Mouse (Mus musculus) limb, embryonic 13.5 days (tissue): ENCODE results near the gene 2610528A11Rik. TPM values are rescaled to one million over a fixed set of nuclear protein-coding genes. Genes with fewer than 3 reads are reported as not detected.
"Not testable (repeated sequence)": the region's sequence is repeated elsewhere in the genome, so short reads cannot be mapped to it uniquely, and the experiment has no call there.

Experiments used
- ATAC-seq: fragments of 200-750 bp; cut with Nextera tagmentation; 2 replicates; pipeline ENCODE4 v1.8.0; 2017; ENCODE audit warnings: low read depth, moderate number of reproducible peaks, moderate TSS enrichment; ENCODE audit not compliant: low FRiP score
- H3K27ac ChIP-seq: fragments of 300-500 bp; sonication (generic); 2 replicates; pipeline ENCODE4 v1.5.1; 2015; ENCODE audit warnings: inconsistent platforms, mild to moderate bottlenecking, moderate library complexity
- H3K27me3 ChIP-seq: fragments of 300-500 bp; sonication (generic); 2 replicates; pipeline ENCODE4 v1.6.1; 2015; ENCODE audit warnings: mild to moderate bottlenecking, inconsistent platforms
- H3K36me3 ChIP-seq: fragments of 300-500 bp; sonication (generic); 2 replicates; pipeline ENCODE4 v1.6.1; 2015; ENCODE audit warnings: inconsistent platforms, mild to moderate bottlenecking, moderate library complexity
- H3K4me1 ChIP-seq: fragments of 300-500 bp; sonication (generic); 2 replicates; pipeline ENCODE4 v1.6.1; 2015; ENCODE audit warnings: inconsistent platforms
- H3K4me2 ChIP-seq: fragments of 300-500 bp; sonication (generic); replicated peaks from 2 replicates; pipeline ENCODE4 v1.6.1; 2015; ENCODE audit warnings: inconsistent platforms, mild to moderate bottlenecking, moderate library complexity
- H3K4me3 ChIP-seq: fragments of 300-500 bp; sonication (generic); 2 replicates; pipeline ENCODE4 v1.5.1; 2015; ENCODE audit warnings: moderate library complexity, mild to moderate bottlenecking, inconsistent platforms
- H3K9ac ChIP-seq: fragments of 300-500 bp; sonication (generic); 2 replicates; pipeline ENCODE4 v1.6.1; 2015; ENCODE audit warnings: mild to moderate bottlenecking, inconsistent platforms
- H3K9me3 ChIP-seq: fragments of 300-500 bp; sonication (generic); 2 replicates; pipeline ENCODE4 v1.6.1; 2016; ENCODE audit warnings: inconsistent platforms
- WGBS: fragments of 180-500 bp; shearing (Covaris S2); methylation state at CpG from one replicate; pipeline ENCODE4 v1.1.7; 2015; 5-methylcytosine and 5-hydroxymethylcytosine counted together
- polyA plus RNA-seq: library from polyadenylated mRNA; unstranded; fragments of >200 nt; fragmentation: Nextera tagmentation; extraction: Ambion mirVana; gene quantifications from 2 replicates; pipeline ENCODE4 v1.2.1, GENCODE M21; 2015

Gene 2610528A11Rik
- polyA plus RNA-seq, result 1.3 TPM in 2 replicates

GRCm38 (mm10) chr14:37113922-37114321 lies at the start of gene 2610528A11Rik:
2610528A11Rik (minus strand) TSS chr14:37114022.
- Histone ChIP-seq H3K4me2 (no peak within 1 kb of the TSS), H3K9ac (no peak within 1 kb of the TSS), H3K4me3 (no peak within 1 kb of the TSS), H3K36me3 (peaks cover 4% of the 10 kb centered on the region; the same call in 1 of the 2 replicates), H3K4me1 (peaks cover 14% of the 10 kb centered on the region), H3K27me3 (no peaks in the 10 kb centered on the region), H3K9me3 (no peaks in the 10 kb centered on the region), H3K27ac (no peak within 1 kb of the TSS)
- WGBS, result 55% methylated on average over 3 of the region's 3 CpGs
- no peak for ATAC-seq

- no peaks in the 10 kb centered on the region; the same call in 1 of the 2 replicates for H3K9me3 ChIP-seq
- no peak overlapping the region for H3K27ac ChIP-seq
- H3K4me2 ChIP-seq, result no peak overlapping the region
- 80% methylated on average over 4 of the region's 4 CpGs for WGBS
- no peaks in the 10 kb centered on the region for H3K4me1 ChIP-seq
- H3K27me3 ChIP-seq, result no peaks in the 10 kb centered on the region
- no peak for ATAC-seq
- no peaks in the 10 kb centered on the region for H3K36me3 ChIP-seq
- H3K4me3 ChIP-seq, result no peak overlapping the region
- no peak overlapping the region for H3K9ac ChIP-seq
These were observed 49.6 kb upstream of the 2610528A11Rik start for GRCm38 (mm10) chr14:37163277-37163956.

DNA sequence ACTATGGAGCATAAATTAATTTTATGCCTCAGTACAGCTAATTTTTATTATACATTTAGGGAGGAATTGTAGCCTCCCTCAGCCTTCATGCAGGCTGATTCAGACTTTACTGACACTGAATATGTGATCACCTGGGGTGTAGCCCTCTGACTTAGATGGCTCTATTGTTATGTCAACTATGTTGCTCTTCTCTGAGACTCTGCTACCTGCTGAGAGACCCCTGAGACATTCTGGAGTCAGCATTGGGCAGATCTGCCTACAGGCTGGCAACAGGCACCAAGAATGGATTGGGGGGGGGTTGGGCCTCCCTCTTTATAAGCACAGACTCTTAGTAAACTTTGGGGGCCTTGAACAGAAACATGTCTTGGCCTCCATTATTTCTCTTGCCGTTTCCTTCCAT lies 40.6 kb upstream of the 2610528A11Rik start:
- Histone ChIP-seq H3K36me3 (no peaks in the 10 kb centered on the region), H3K4me1 (no peaks in the 10 kb centered on the region), H3K4me2 (no peak overlapping the region), H3K9ac (no peak overlapping the region), H3K27me3 (no peaks in the 10 kb centered on the region), H3K4me3 (no peak overlapping the region), H3K27ac (no peak overlapping the region), H3K9me3 (peaks cover 13% of the 10 kb centered on the region)
- no peak for ATAC-seq
- WGBS, result 78% methylated on average over 1 of the region's 1 CpGs

DNA sequence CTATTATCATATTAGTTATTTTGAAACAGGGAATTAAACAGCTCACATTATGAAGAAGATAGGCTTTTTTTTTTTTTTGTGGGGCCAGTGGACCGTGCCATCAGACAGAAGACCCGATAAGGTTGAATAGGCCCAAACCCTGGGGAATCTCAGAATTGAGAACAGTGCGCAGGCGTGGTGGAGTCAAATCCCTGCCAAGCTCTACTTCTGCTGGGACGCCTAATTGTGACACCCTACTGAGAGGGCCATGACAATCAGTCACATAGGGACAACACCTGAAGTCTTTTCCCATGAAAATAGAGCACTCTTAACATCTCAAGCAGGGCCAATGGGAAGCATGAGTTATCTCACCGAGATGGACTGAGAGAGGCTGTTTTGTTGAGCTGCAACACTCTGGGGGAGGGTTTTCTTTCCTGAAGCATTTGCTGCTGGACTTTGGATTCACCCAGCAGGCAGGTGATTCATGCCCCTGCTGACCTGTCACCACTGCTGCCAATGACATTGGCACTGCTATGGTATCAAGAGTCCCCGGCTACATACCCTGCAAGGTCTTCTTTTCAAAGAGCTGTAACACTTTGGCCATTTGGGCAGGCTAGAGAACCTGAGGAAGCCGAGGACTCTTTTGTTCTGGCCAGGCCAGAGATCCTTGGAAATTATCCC lies 25.4 kb upstream of the 2610528A11Rik start:
- 77% methylated on average over 8 of the region's 8 CpGs for WGBS
- ATAC-seq, result no peak

DNA sequence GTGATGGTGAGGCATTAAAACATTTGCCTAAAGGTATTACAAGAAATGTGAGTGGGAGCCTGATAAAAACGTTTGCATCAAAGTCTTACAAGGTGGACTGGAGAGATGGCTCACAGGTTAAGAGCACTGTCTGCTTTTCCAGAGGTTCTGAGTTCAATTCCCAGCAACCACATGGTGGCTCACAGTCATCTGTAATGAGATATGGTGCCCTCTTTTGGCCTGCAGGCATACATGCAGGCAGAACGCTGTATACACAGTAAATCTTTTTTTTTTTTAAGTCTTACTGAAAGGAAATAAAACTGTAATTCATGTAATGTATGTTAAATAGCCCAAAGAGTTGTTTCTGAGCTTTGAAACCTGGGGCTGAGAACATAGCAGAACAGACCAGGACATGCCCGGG lies 23.8 kb upstream of the 2610528A11Rik start:
- H3K4me2 ChIP-seq, H3K4me1 ChIP-seq, H3K9me3 ChIP-seq, H3K27ac ChIP-seq, H3K36me3 ChIP-seq, H3K4me3 ChIP-seq, ATAC-seq, H3K27me3 ChIP-seq, H3K9ac ChIP-seq: not testable (repeated sequence)
- WGBS, result 81% methylated on average over 3 of the region's 3 CpGs

More for the DNA sequence above, 25.4 kb upstream of the 2610528A11Rik start:
- Histone ChIP-seq H3K9me3 (no peaks in the 10 kb centered on the region), H3K4me3 (no peak overlapping the region), H3K27ac (no peak overlapping the region), H3K9ac (no peak overlapping the region), H3K4me1 (peaks cover 2% of the 10 kb centered on the region; the same call in 1 of the 2 replicates), H3K27me3 (no peaks in the 10 kb centered on the region), H3K4me2 (no peak overlapping the region), H3K36me3 (no peaks in the 10 kb centered on the region)

GRCm38 (mm10) chr14:37136110-37136509 lies 22.3 kb upstream of the 2610528A11Rik start:
- H3K4me1 ChIP-seq, result peaks cover 6% of the 10 kb centered on the region; the same call in 1 of the 2 replicates
- no peaks in the 10 kb centered on the region for H3K9me3 ChIP-seq
- 85% methylated on average over 4 of the region's 4 CpGs for WGBS
- H3K4me3 ChIP-seq, result no peak overlapping the region
- no peak overlapping the region for H3K4me2 ChIP-seq
- H3K9ac ChIP-seq, result no peak overlapping the region
- no peak overlapping the region for H3K27ac ChIP-seq
- no peaks in the 10 kb centered on the region for H3K27me3 ChIP-seq
- H3K36me3 ChIP-seq, result peaks cover 14% of the 10 kb centered on the region
- ATAC-seq, result no peak

GRCm38 (mm10) chr14:37135671-37136070 lies 21.8 kb upstream of the 2610528A11Rik start:
- Histone ChIP-seq H3K27ac (no peak overlapping the region; the same call in 1 of the 2 replicates), H3K36me3 (peaks cover 17% of the 10 kb centered on the region), H3K9ac (peak overlapping the region; percentile 64), H3K4me3 (peak overlapping the region; percentile 88), H3K4me1 (peaks cover 6% of the 10 kb centered on the region; the same call in 1 of the 2 replicates), H3K9me3 (no peaks in the 10 kb centered on the region), H3K4me2 (peak overlapping the region; percentile 68), H3K27me3 (no peaks in the 10 kb centered on the region)
- WGBS, result 3% methylated on average over 10 of the region's 10 CpGs
- ATAC-seq, result no peak

GRCm38 (mm10) chr14:37135127-37135593 lies 21.3 kb upstream of the 2610528A11Rik start, which contains the start of gene Ghitm:
Ghitm (minus strand) TSS chr14:37135272.
- Histone ChIP-seq H3K4me1 (peaks cover 6% of the 10 kb centered on the region; the same call in 1 of the 2 replicates), H3K27me3 (no peaks in the 10 kb centered on the region), H3K9me3 (no peaks in the 10 kb centered on the region), H3K4me2 (peak within 1 kb of the TSS; percentile 69), H3K9ac (peak within 1 kb of the TSS; percentile 92), H3K4me3 (peak within 1 kb of the TSS; percentile 88), H3K36me3 (peaks cover 22% of the 10 kb centered on the region), H3K27ac (peak within 1 kb of the TSS; percentile 67; the same call in 1 of the 2 replicates)
- WGBS, result 0% methylated on average over 38 of the region's 38 CpGs
- ATAC-seq, result peak; percentile 100

- Histone ChIP-seq H3K9ac (peak overlapping the region; percentile 92), H3K27ac (peak overlapping the region; percentile 67; the same call in 1 of the 2 replicates), H3K36me3 (peaks cover 25% of the 10 kb centered on the region), H3K4me2 (peak overlapping the region; percentile 69), H3K4me1 (peaks cover 6% of the 10 kb centered on the region; the same call in 1 of the 2 replicates), H3K4me3 (peak overlapping the region; percentile 88), H3K27me3 (no peaks in the 10 kb centered on the region), H3K9me3 (no peaks in the 10 kb centered on the region)
- WGBS, result 3% methylated on average over 40 of the region's 40 CpGs
- ATAC-seq, result no peak
These were observed 20.7 kb upstream of the 2610528A11Rik start for GRCm38 (mm10) chr14:37134304-37135126.

DNA sequence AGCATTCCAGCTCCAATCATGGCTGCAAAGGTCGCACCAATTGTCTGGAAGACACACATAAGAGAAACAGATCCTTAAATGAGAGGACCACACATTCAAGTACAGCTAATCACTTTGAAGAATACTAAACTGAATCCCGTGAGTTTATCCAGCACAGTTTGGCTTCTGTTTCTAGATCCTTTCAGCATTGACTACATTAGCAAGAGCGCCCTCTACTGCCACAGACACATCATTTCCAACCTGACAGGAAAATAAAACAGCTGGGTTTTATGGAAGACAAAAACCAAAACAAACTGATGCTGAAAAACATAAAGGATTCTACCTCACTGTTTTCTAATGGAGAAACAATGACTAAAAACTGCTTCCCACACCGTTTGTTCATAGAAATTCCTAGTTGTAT lies 13.8 kb upstream of the 2610528A11Rik start:
- H3K27ac ChIP-seq, result no peak overlapping the region
- H3K4me2 ChIP-seq, result no peak overlapping the region
- H3K9ac ChIP-seq, result no peak overlapping the region
- WGBS, result 46% methylated on average over 4 of the region's 4 CpGs
- no peak for ATAC-seq
- no peaks in the 10 kb centered on the region for H3K4me1 ChIP-seq
- H3K9me3 ChIP-seq, result no peaks in the 10 kb centered on the region
- H3K36me3 ChIP-seq, result peaks cover 76% of the 10 kb centered on the region
- H3K27me3 ChIP-seq, result no peaks in the 10 kb centered on the region
- H3K4me3 ChIP-seq, result no peak overlapping the region

GRCm38 (mm10) chr14:37119233-37119632 lies 5.4 kb upstream of the 2610528A11Rik start:
- no peaks in the 10 kb centered on the region for H3K4me1 ChIP-seq

More at GRCm38 (mm10) chr14:37119233-37119632, 5.4 kb upstream of the 2610528A11Rik start:
- ATAC-seq, result no peak
- H3K27me3 ChIP-seq, result no peaks in the 10 kb centered on the region
- no peak overlapping the region for H3K27ac ChIP-seq
- peaks cover 40% of the 10 kb centered on the region for H3K36me3 ChIP-seq
- 93% methylated on average over 4 of the region's 4 CpGs for WGBS
- H3K9me3 ChIP-seq, result no peaks in the 10 kb centered on the region
- H3K4me3 ChIP-seq, result no peak overlapping the region
- H3K4me2 ChIP-seq, result no peak overlapping the region
- H3K9ac ChIP-seq, result no peak overlapping the region
